Comparison of ENCODE assay signal across 8 mouse cellular contexts in the genomic region with DNA sequence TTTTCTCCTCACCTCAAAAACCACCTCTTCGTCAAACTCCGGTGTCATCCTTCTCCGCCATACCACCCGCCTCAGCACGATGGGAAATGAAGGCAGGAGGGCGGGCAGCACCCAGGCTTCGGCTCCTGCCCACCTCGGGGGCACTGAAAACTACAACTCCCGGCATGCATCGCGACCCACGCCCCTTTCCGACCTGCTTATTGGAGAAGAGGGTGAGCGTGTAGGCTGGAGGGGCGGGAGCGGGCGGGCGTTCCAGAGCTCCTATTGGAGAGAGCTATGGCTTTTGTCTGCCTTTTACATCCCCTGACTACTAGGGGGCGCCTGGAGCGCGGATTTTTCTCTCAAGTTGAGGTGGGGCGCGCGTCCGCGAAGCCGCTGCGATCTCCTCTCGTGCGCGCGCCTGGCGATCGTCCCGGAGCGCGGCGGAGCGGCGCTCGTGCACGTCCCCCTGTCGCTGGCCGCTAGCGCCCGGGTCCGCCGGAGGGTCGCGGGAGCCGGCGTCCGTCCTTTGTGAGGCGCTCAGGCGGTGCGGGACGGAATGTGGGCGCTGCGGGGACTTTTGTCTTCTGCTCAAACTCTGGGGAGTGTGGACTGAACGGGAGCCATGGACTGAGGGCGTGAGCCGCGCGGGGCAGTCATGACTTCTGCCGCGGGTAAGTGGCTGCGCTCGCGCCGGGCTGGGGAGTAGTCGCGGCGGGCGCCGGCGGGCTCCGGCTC. TPM values are rescaled to one million over a fixed set of nuclear protein-coding genes. Genes with fewer than 3 reads are reported as not detected.
DNase-seq lines count a peak whose midpoint lies in the region; ATAC-seq and TF ChIP-seq lines count a peak whose summit lies in the region.

Vezt (minus strand) TSS at position 160 of the 717 bp plus-strand sequence.
Fgd6 (plus strand) TSS at position 344 of the 717 bp plus-strand sequence.

- POLR2A ChIA-PET in Patski (lab: Charles Lee): no interaction called here

- CTCF ChIA-PET in Patski (lab: Charles Lee): interaction anchor here (0.6 to 3.0 kb wide), 5 partner anchors 20 to 81 kb away, joined by 3 to 9 read pairs (median 4); no protein-coding TSS in a partner anchor

- in situ Hi-C loops in Patski (cut with MboI; ENCODE audit: low pct_unique_long_range_greater_than_20kb): no loop called here

- H3K27ac ChIP-seq in hindbrain, embryonic 13.5 days: peak within 1 kb of the TSS; percentile 88

- TF ChIP-seq CTCF in Patski (IDR thresholded peaks at IDR 0.05): peak; percentile 99

- peaks cover 6% of the 10 kb centered on the region; the same call in 1 of the 2 replicates for H3K36me3 ChIP-seq in hindbrain, embryonic 13.5 days

- ATAC-seq in Patski: peak; percentile 97
- peak; percentile 99 for ATAC-seq in hindbrain, embryonic 13.5 days (ENCODE audit: low FRiP score)

- no peaks in the 10 kb centered on the region for H3K27me3 ChIP-seq in Patski
- no peaks in the 10 kb centered on the region for H3K27me3 ChIP-seq in hindbrain, embryonic 13.5 days

- H3K4me2 ChIP-seq in hindbrain, embryonic 13.5 days: peak within 1 kb of the TSS; percentile 73

- peak within 1 kb of the TSS; percentile 84 for H3K4me3 ChIP-seq in hindbrain, embryonic 13.5 days

- H3K9ac ChIP-seq in hindbrain, embryonic 13.5 days: peak within 1 kb of the TSS; percentile 91

- under 1% methylated on average over 68 of the region's 77 CpGs for WGBS in hindbrain, embryonic 13.5 days

- H3K9me3 ChIP-seq in hindbrain, embryonic 13.5 days: no peaks in the 10 kb centered on the region

- peaks cover 26% of the 10 kb centered on the region for H3K4me1 ChIP-seq in hindbrain, embryonic 13.5 days (replicated peaks)

- peak; percentile 95 for DNase-seq in Patski (ENCODE audit: low read depth, low spot score)
- DNase-seq in cerebellum, postnatal 14 days: peak; percentile 99 to 100
- peak; percentile 97 for DNase-seq in frontal cortex, postnatal 14 days (ENCODE audit: low spot score in 2 of 2)
- peak; percentile 98 for DNase-seq in layer of hippocampus, postnatal 25 days (ENCODE audit: extremely low spot score in 1 of 2, low spot score in 1 of 2)
- peak; percentile 99 for DNase-seq in lung, postnatal 25 days (ENCODE audit: low spot score)
- DNase-seq in retina, embryonic 14.5 days (ENCODE audit: low spot score): peak; percentile 100
- DNase-seq in thymus, postnatal 4 days: peak; percentile 100

RNA-seq across cellular contexts. Expression of gene Vezt, which starts in this region (rescaled TPM):
- 23.4 TPM for polyA plus RNA-seq in Patski (2021)
- polyA plus RNA-seq in hindbrain, embryonic 13.5 days (2015; fragmentation: Nextera tagmentation; extraction: Ambion mirVana): 65.4 and 66.1 TPM in 2 replicates
- total RNA-seq in layer of hippocampus, postnatal 25 days (2021): 10 to 100 TPM; 64.1 to 70.2 TPM

RNA-seq across cellular contexts. Expression of gene Fgd6, which starts in this region (rescaled TPM):
- 2.2 TPM for polyA plus RNA-seq in Patski (2021)
- 3.0 TPM in 2 replicates for polyA plus RNA-seq in hindbrain, embryonic 13.5 days (2015; fragmentation: Nextera tagmentation; extraction: Ambion mirVana)
- 1 to 10 TPM; 9.1 to 9.4 TPM for total RNA-seq in layer of hippocampus, postnatal 25 days (2021)

Comparison
In these comparisons a context has a peak if more than half of its experiments do, and no peak if none do; other contexts are left out.
1. Peak in every context shown above with its lines: DNase-seq, ATAC-seq, H3K4me3 ChIP-seq and H3K27ac ChIP-seq.